In the genomic region with DNA sequence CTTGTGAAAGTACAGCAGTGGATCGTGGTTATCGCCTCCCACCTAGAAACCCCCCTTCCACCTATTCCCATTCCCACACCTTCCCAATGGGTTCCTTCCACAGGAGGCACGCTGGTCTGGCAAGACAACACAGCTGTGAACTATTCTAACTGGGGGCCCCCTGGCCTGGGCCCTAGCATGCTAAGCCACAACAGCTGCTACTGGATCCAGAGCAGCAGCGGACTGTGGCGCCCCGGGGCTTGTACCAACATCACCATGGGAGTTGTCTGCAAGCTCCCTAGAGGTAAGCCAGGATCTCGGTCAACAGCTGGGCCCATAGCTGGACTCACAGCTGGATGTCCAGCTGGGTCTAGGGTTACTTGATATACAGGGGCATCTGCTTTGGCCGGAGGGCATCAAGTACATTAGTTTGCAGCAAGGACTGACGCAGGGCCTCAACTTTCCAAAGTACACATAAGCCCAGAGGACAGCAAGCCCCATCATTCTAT, we compare ENCODE assay signal across 12 mouse cellular contexts. TPM values are rescaled to one million over a fixed set of nuclear protein-coding genes. Genes with fewer than 3 reads are reported as not detected.
"Had no signal": no experiment of that assay in that cellular context is flagged by ENCODE, and none has a peak within 500 bp of the region (broad histone marks: within the 10 kb centered on the region; RNA-seq: fewer than 3 reads in every experiment).

No protein-coding gene starts in this region.

- H3K4me3 ChIP-seq: heart, embryonic 13.5 days; heart, embryonic 15.5 days; hindbrain, embryonic 12.5 days; hindbrain, embryonic 15.5 days; kidney, embryonic 15.5 days; limb, embryonic 13.5 days; limb, embryonic 15.5 days; liver, embryonic 12.5 days had no signal

- H3K27me3 ChIP-seq: heart, embryonic 13.5 days; heart, embryonic 15.5 days; hindbrain, embryonic 12.5 days; hindbrain, embryonic 15.5 days; kidney, embryonic 15.5 days; limb, embryonic 13.5 days; limb, embryonic 15.5 days; liver, embryonic 12.5 days had no signal

- H3K4me2 ChIP-seq: heart, embryonic 13.5 days; heart, embryonic 15.5 days; hindbrain, embryonic 12.5 days; hindbrain, embryonic 15.5 days; kidney, embryonic 15.5 days; limb, embryonic 13.5 days; limb, embryonic 15.5 days had no signal

- H3K27ac ChIP-seq: heart, embryonic 13.5 days; heart, embryonic 15.5 days; hindbrain, embryonic 12.5 days; hindbrain, embryonic 15.5 days; hindbrain, postnatal 0 days; kidney, embryonic 15.5 days; kidney, postnatal 0 days; limb, embryonic 13.5 days; limb, embryonic 15.5 days; liver, embryonic 12.5 days had no signal

- H3K9me3 ChIP-seq: heart, embryonic 13.5 days; heart, embryonic 15.5 days; hindbrain, embryonic 12.5 days; hindbrain, embryonic 15.5 days; kidney, embryonic 15.5 days; limb, embryonic 13.5 days; limb, embryonic 15.5 days; liver, embryonic 12.5 days had no signal

- H3K36me3 ChIP-seq: heart, embryonic 15.5 days; hindbrain, embryonic 15.5 days had no signal

- H3K9ac ChIP-seq: forebrain, postnatal 0 days; heart, embryonic 13.5 days; heart, embryonic 15.5 days; hindbrain, embryonic 12.5 days; hindbrain, embryonic 15.5 days; kidney, embryonic 15.5 days; limb, embryonic 13.5 days; limb, embryonic 15.5 days; liver, embryonic 12.5 days had no signal

RNA-seq across cellular contexts. Expression of a gene that starts 56.1 kb away (rescaled TPM):
- total RNA-seq: hematopoietic stem cell, adult 5-6 weeks had no signal
